Mouse (Mus musculus): ENCODE data around the gene Pard3b. TPM values are rescaled to one million over a fixed set of nuclear protein-coding genes. Genes with fewer than 3 reads are reported as not detected.
A peak's percentile ranks its signal among the peaks of the same experiment; 100 is the strongest.
"Not testable (repeated sequence)": the region's sequence is repeated elsewhere in the genome, so short reads cannot be mapped to it uniquely, and the experiment has no call there.

Gene Pard3b
- total and polyA plus RNA-seq, 2 experiments from 2014 or later = 4.4 to 6.1 TPM

GRCm38 (mm10) chr1:62595401-62595800 is 956.8 kb downstream of the Pard3b start:
- Histone ChIP-seq H3K4me1 (ENCODE audit: insufficient read depth) (no peaks in the 10 kb centered on the region), H3K27ac (ENCODE audit: low read depth, low read length) (no peak overlapping the region), H3K4me2 (ENCODE audit: low read depth) (no peak overlapping the region), H3K9me3 (ENCODE audit: low read length) (no peaks in the 10 kb centered on the region), H3K9ac (no peak overlapping the region), H3K27me3 (ENCODE audit: insufficient read depth, low read length) (no peaks in the 10 kb centered on the region), H3K36me3 (ENCODE audit: insufficient read depth) (no peaks in the 10 kb centered on the region), H3K4me3 (ENCODE audit: low read depth, low read length) (no peak overlapping the region)
- DNase-seq = no peak
- no peak for ATAC-seq
- WGBS = 72% methylated on average over 3 of the region's 3 CpGs
- no peak for TF ChIP-seq CTCF (IDR thresholded peaks at IDR 0.05; ENCODE audit: low read depth)

GRCm38 (mm10) chr1:62597751-62598400 is 959.3 kb downstream of the Pard3b start:
- Histone ChIP-seq H3K9me3 (ENCODE audit: low read length) (no peaks in the 10 kb centered on the region), H3K4me2 (ENCODE audit: low read depth) (no peak overlapping the region), H3K4me3 (ENCODE audit: low read depth, low read length) (no peak overlapping the region), H3K36me3 (ENCODE audit: insufficient read depth) (no peaks in the 10 kb centered on the region), H3K4me1 (ENCODE audit: insufficient read depth) (no peaks in the 10 kb centered on the region), H3K9ac (no peak overlapping the region), H3K27ac (ENCODE audit: low read depth, low read length) (no peak overlapping the region), H3K27me3 (ENCODE audit: insufficient read depth, low read length) (no peaks in the 10 kb centered on the region)
- WGBS = 52% methylated on average over 5 of the region's 5 CpGs
- no peak; the same call in 1 of the 2 replicates for TF ChIP-seq CTCF (IDR thresholded peaks at IDR 0.05; ENCODE audit: low read depth)
- ATAC-seq = peak; percentile 43; the same call in 1 of the 2 replicates
- peak; percentile 37 for DNase-seq

GRCm38 (mm10) chr1:62598551-62598950 is 959.9 kb downstream of the Pard3b start:
- no peak for ATAC-seq
- H3K36me3 ChIP-seq (ENCODE audit: insufficient read depth) = no peaks in the 10 kb centered on the region
- no peaks in the 10 kb centered on the region for H3K9me3 ChIP-seq (ENCODE audit: low read length)
- WGBS = 82% methylated on average over 5 of the region's 5 CpGs
- H3K4me1 ChIP-seq (ENCODE audit: insufficient read depth) = no peaks in the 10 kb centered on the region
- H3K27ac ChIP-seq (ENCODE audit: low read depth, low read length) = no peak overlapping the region
- TF ChIP-seq CTCF (IDR thresholded peaks at IDR 0.05; ENCODE audit: low read depth) = no peak
- no peak for DNase-seq
- no peak overlapping the region for H3K4me3 ChIP-seq (ENCODE audit: low read depth, low read length)
- no peak overlapping the region for H3K9ac ChIP-seq
- H3K4me2 ChIP-seq (ENCODE audit: low read depth) = no peak overlapping the region
- no peaks in the 10 kb centered on the region for H3K27me3 ChIP-seq (ENCODE audit: insufficient read depth, low read length)

- H3K36me3 ChIP-seq (ENCODE audit: insufficient read depth); H3K27me3 ChIP-seq (ENCODE audit: insufficient read depth, low read length); H3K4me2 ChIP-seq (ENCODE audit: low read depth); H3K27ac ChIP-seq (ENCODE audit: low read depth, low read length); H3K9me3 ChIP-seq (ENCODE audit: low read length); H3K9ac ChIP-seq; H3K4me3 ChIP-seq (ENCODE audit: low read depth, low read length); H3K4me1 ChIP-seq (ENCODE audit: insufficient read depth); DNase-seq; ATAC-seq: not testable (repeated sequence)
- 93% methylated on average over 1 of the region's 1 CpGs for whole genome bisulfite sequencing
Observed at GRCm38 (mm10) chr1:62604644-62605043, 966.0 kb downstream of the Pard3b start.

- no peak overlapping the region for H3K27ac ChIP-seq (ENCODE audit: low read depth, low read length)
- H3K9ac ChIP-seq = no peak overlapping the region
- no peak for TF ChIP-seq CTCF (IDR thresholded peaks at IDR 0.05; ENCODE audit: low read depth)
- no peaks in the 10 kb centered on the region for H3K4me1 ChIP-seq (ENCODE audit: insufficient read depth)
- H3K27me3 ChIP-seq (ENCODE audit: insufficient read depth, low read length) = no peaks in the 10 kb centered on the region
- WGBS = 82% methylated on average over 3 of the region's 3 CpGs
- no peak overlapping the region for H3K4me3 ChIP-seq (ENCODE audit: low read depth, low read length)
- ATAC-seq (no peak), DNase-seq (no peak)
- H3K4me2 ChIP-seq (ENCODE audit: low read depth) = no peak overlapping the region
- H3K36me3 ChIP-seq (ENCODE audit: insufficient read depth) = no peaks in the 10 kb centered on the region
- H3K9me3 ChIP-seq (ENCODE audit: low read length) = no peaks in the 10 kb centered on the region
Observed at GRCm38 (mm10) chr1:62618109-62618665, 979.6 kb downstream of the Pard3b start.

GRCm38 (mm10) chr1:62619456-62619855 is 980.8 kb downstream of the Pard3b start:
- no peak overlapping the region for H3K9ac ChIP-seq
- H3K4me3 ChIP-seq (ENCODE audit: low read depth, low read length) = no peak overlapping the region
- ATAC-seq (no peak), DNase-seq (no peak)
- H3K27ac ChIP-seq (ENCODE audit: low read depth, low read length) = no peak overlapping the region
- H3K4me1 ChIP-seq (ENCODE audit: insufficient read depth) = no peaks in the 10 kb centered on the region
- H3K36me3 ChIP-seq (ENCODE audit: insufficient read depth) = no peaks in the 10 kb centered on the region
- H3K9me3 ChIP-seq (ENCODE audit: low read length) = no peaks in the 10 kb centered on the region
- no peak overlapping the region for H3K4me2 ChIP-seq (ENCODE audit: low read depth)
- H3K27me3 ChIP-seq (ENCODE audit: insufficient read depth, low read length) = no peaks in the 10 kb centered on the region
- TF ChIP-seq CTCF (IDR thresholded peaks at IDR 0.05; ENCODE audit: low read depth) = no peak
- 89% methylated on average over 5 of the region's 5 CpGs for WGBS

GRCm38 (mm10) chr1:62622447-62622846 is 983.8 kb downstream of the Pard3b start:
- Histone ChIP-seq H3K9ac (no peak overlapping the region), H3K27ac (ENCODE audit: low read depth, low read length) (no peak overlapping the region), H3K4me2 (ENCODE audit: low read depth) (no peak overlapping the region), H3K9me3 (ENCODE audit: low read length) (no peaks in the 10 kb centered on the region), H3K4me1 (ENCODE audit: insufficient read depth) (no peaks in the 10 kb centered on the region), H3K27me3 (ENCODE audit: insufficient read depth, low read length) (no peaks in the 10 kb centered on the region), H3K36me3 (ENCODE audit: insufficient read depth) (no peaks in the 10 kb centered on the region), H3K4me3 (ENCODE audit: low read depth, low read length) (no peak overlapping the region)
- DNase-seq = no peak
- WGBS = 89% methylated on average over 1 of the region's 1 CpGs
- no peak for ATAC-seq
- TF ChIP-seq CTCF (IDR thresholded peaks at IDR 0.05; ENCODE audit: low read depth) = no peak

All from forebrain, postnatal 0 days (tissue).